Mouse (Mus musculus) sigmoid colon, adult 10 weeks (tissue): ENCODE data around the gene Xpot. TPM values are rescaled to one million over a fixed set of nuclear protein-coding genes. Genes with fewer than 3 reads are reported as not detected.

Experiments used
- polyA plus RNA-seq: library from polyadenylated mRNA; stranded (reverse); fragments of 350-450 nt; fragmentation: Illumina TruSeq; extraction: RNeasy Lipid Tissue Mini Kit (QIAGEN cat#74804); gene quantifications from one replicate; pipeline ENCODE4 v1.2.3, GENCODE M21; 2014; ENCODE audit warnings: low read depth, low replicate concordance

Gene Xpot
- 83.0 TPM for polyA plus RNA-seq

GRCm38 (mm10) chr10:121626186-121626882 lies at the start of gene Xpot:
Xpot (minus strand) TSS chr10:121626332.

GRCm38 (mm10) chr10:121641272-121642053 lies 15.3 kb upstream of the Xpot start, which contains the start of gene D930020B18Rik:
D930020B18Rik (plus strand) TSS chr10:121641588.

GRCm38 (mm10) chr10:121586675-121587370 lies 39.3 kb downstream of the Xpot start, which contains the start of gene Tbk1:
Tbk1 (minus strand) TSS chr10:121586787.

Other genes starting within 250 kb of the Xpot start
- 65.4 TPM for gene Rassf3, start 150.0 kb downstream of the Xpot start, polyA plus RNA-seq
- 122 TPM for gene Tbk1, start 39.5 kb downstream of the Xpot start, polyA plus RNA-seq
- gene D930020B18Rik, start 15.3 kb upstream of the Xpot start, polyA plus RNA-seq = 0.60 TPM
- 8.0 TPM for gene BC048403, start 113.6 kb upstream of the Xpot start, polyA plus RNA-seq